9 mouse cellular contexts compared by ENCODE assay signal in the genomic region with DNA sequence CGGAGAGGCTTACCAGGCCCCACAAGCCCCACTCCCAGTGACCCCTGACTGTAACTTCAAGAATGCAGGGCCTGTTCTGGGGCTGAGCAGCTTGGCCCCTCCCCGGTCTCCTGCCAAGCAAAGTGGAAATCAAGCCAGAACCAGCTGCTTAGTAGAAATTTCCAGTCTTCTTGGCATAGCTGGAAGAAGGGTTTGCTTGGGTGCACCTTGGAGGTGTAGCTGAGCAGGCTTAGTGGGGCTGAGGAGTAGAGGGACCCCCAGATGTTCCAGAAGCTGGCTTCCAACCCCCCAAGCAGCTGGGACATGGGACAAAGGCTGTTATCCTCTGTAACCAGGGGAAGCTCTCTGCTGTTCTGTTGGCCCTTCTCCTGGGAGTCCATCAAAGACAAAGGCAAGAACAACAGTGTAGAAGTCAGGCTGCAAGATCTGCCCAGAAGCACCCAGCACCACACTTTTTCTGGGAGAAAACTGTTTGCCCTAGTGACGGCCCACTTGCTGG.
DNase-seq lines count a peak whose midpoint lies in the region; ATAC-seq and TF ChIP-seq lines count a peak whose summit lies in the region.
"Had no signal": no experiment of that assay in that cellular context is flagged by ENCODE, and none has a peak within 500 bp of the region (broad histone marks: within the 10 kb centered on the region; RNA-seq: fewer than 3 reads in every experiment).

No protein-coding gene starts in this region.

- H3K4me1 ChIP-seq in heart, embryonic 15.5 days (replicated peaks) = peaks cover 61% of the 10 kb centered on the region
- H3K4me1 ChIP-seq in limb, embryonic 11.5 days (ENCODE audit: control insufficient read depth, insufficient read depth, low read length) = peaks cover 52% of the 10 kb centered on the region
- peaks cover 22% of the 10 kb centered on the region for H3K4me1 ChIP-seq in small intestine, adult 2 months (ENCODE audit: control insufficient read depth, insufficient read depth, insufficient read length, low read length)

- WGBS in heart, embryonic 15.5 days = 50% methylated on average over 3 of the region's 3 CpGs
- WGBS in limb, embryonic 11.5 days = 51% methylated on average over 3 of the region's 3 CpGs
- WGBS in small intestine, adult 2 months = 89% methylated on average over 3 of the region's 3 CpGs

- H3K27me3 ChIP-seq in heart, embryonic 15.5 days = no peaks in the 10 kb centered on the region
- H3K27me3 ChIP-seq in limb, embryonic 11.5 days (ENCODE audit: control insufficient read depth, insufficient read depth, low read length) = no peaks in the 10 kb centered on the region
- H3K27me3 ChIP-seq in small intestine, adult 2 months (ENCODE audit: control insufficient read depth, insufficient read depth, low read length) = no peaks in the 10 kb centered on the region

- TF ChIP-seq POLR2A in small intestine, adult 2 months (IDR thresholded peaks at IDR 0.05; ENCODE audit: low read depth, low read length) = no peak

- no peak overlapping the region for H3K4me2 ChIP-seq in heart, embryonic 15.5 days
- no peak overlapping the region for H3K4me2 ChIP-seq in limb, embryonic 11.5 days (ENCODE audit: low read depth, severe bottlenecking)

- H3K9ac ChIP-seq in heart, embryonic 15.5 days = no peak overlapping the region
- 0 out of 2 replicates have a peak overlapping the region, but pooled peaks have one; percentile 14 for H3K9ac ChIP-seq in limb, embryonic 11.5 days (ENCODE audit: low read length)

- TF ChIP-seq CTCF in small intestine, adult 2 months (IDR thresholded peaks at IDR 0.05; ENCODE audit: extremely low read depth, insufficient read length, insufficient replicate concordance, low read depth, low read length) = no peak

- no peaks in the 10 kb centered on the region for H3K9me3 ChIP-seq in heart, embryonic 15.5 days (replicated peaks)
- no peaks in the 10 kb centered on the region for H3K9me3 ChIP-seq in limb, embryonic 11.5 days (ENCODE audit: control insufficient read depth, low read length)

- H3K4me3 ChIP-seq in heart, embryonic 15.5 days = no peak overlapping the region
- H3K4me3 ChIP-seq in limb, embryonic 11.5 days (ENCODE audit: low read depth, low read length) = no peak overlapping the region
- no peak overlapping the region for H3K4me3 ChIP-seq in small intestine, adult 2 months (ENCODE audit: low read depth, low read length)
- H3K4me3 ChIP-seq: erythroblast, embryonic 14.5 days had no signal

- ATAC-seq in heart, embryonic 15.5 days (replicated peaks; ENCODE audit: insufficient number of reproducible peaks, insufficient read depth, low FRiP score, low read depth) = no peak
- ATAC-seq in limb, embryonic 11.5 days (ENCODE audit: insufficient number of reproducible peaks, low FRiP score, low TSS enrichment, low read depth) = no peak

- no peaks in the 10 kb centered on the region for H3K36me3 ChIP-seq in heart, embryonic 15.5 days
- no peaks in the 10 kb centered on the region for H3K36me3 ChIP-seq in limb, embryonic 11.5 days (ENCODE audit: control insufficient read depth, insufficient read depth, low read length)
- no peaks in the 10 kb centered on the region for H3K36me3 ChIP-seq in small intestine, adult 2 months (ENCODE audit: control insufficient read depth, insufficient read depth, low read length)

- peak; percentile 53 for DNase-seq in cerebellum, adult 11-12 months
- DNase-seq in cerebellum, postnatal 4 days (ENCODE audit: low spot score in 2 of 2) = no peak
- DNase-seq in R1 (ENCODE audit: low read depth, low spot score) = peak; percentile 78
- DNase-seq in limb, embryonic 11.5 days (ENCODE audit: low spot score) = peak; percentile 49
- no peak for DNase-seq in thymus, adult 18-20 months
- DNase-seq in layer of hippocampus, postnatal 10 days (ENCODE audit: low spot score in 2 of 2) = no peak

- H3K27ac ChIP-seq in heart, embryonic 15.5 days = peak overlapping the region; percentile 98
- peak overlapping the region; percentile 98 for H3K27ac ChIP-seq in limb, embryonic 11.5 days (replicated peaks; ENCODE audit: low read depth, low read length)
- peak overlapping the region; percentile 10; the same call in 1 of the 2 replicates for H3K27ac ChIP-seq in small intestine, adult 2 months (ENCODE audit: insufficient read depth, low read depth, low read length)

Comparison
In these comparisons a context has a peak if more than half of its experiments do, and no peak if none do; other contexts are left out.
1. DNase-seq: peak in cerebellum, adult 11-12 months (single experiment), R1 (single experiment) and limb, embryonic 11.5 days (single experiment); none in cerebellum, postnatal 4 days (0 of 2), thymus, adult 18-20 months (0 of 2) and layer of hippocampus, postnatal 10 days (0 of 2).
2. H3K27ac ChIP-seq: peak in every context shown above with its lines; median percentile 98 in heart, embryonic 15.5 days; 98 in limb, embryonic 11.5 days; 10 in small intestine, adult 2 months.